Mouse (Mus musculus) lung, embryonic 14.5 days (tissue): ENCODE data around the gene Rab3gap2. TPM values are rescaled to one million over a fixed set of nuclear protein-coding genes. Genes with fewer than 3 reads are reported as not detected.

Experiments
- ATAC-seq: fragments of 200-750 bp; cut with Nextera tagmentation; 2 replicates; pipeline ENCODE4 v1.8.0; 2017; ENCODE audit warnings: mild to moderate bottlenecking, moderate TSS enrichment, moderate library complexity; ENCODE audit not compliant: insufficient read depth
- DNase-seq: peaks from one replicate; pipeline ENCODE4 v3.0.0-alpha.2; 2015
- H3K27ac ChIP-seq: fragments of 300-500 bp; sonication (generic); 2 replicates; pipeline ENCODE4 v1.5.1; 2014; ENCODE audit warnings: low read depth, mild to moderate bottlenecking, moderate library complexity
- H3K27me3 ChIP-seq: fragments of 300-500 bp; sonication (generic); 2 replicates; pipeline ENCODE4 v1.6.1; 2014; ENCODE audit warnings: low read length, control low read depth; ENCODE audit not compliant: insufficient read depth
- H3K36me3 ChIP-seq: fragments of 300-500 bp; sonication (generic); 2 replicates; pipeline ENCODE4 v1.6.1; 2014; ENCODE audit warnings: control low read depth; ENCODE audit not compliant: insufficient read depth
- H3K4me1 ChIP-seq: fragments of 300-500 bp; sonication (generic); 2 replicates; pipeline ENCODE4 v1.6.1; 2014; ENCODE audit warnings: antibody characterized with exemption, control low read depth; ENCODE audit not compliant: insufficient read depth
- H3K4me2 ChIP-seq: fragments of 300-500 bp; sonication (generic); 2 replicates; pipeline ENCODE4 v1.6.1; 2014; ENCODE audit warnings: mild to moderate bottlenecking
- H3K4me3 ChIP-seq: fragments of 300-500 bp; sonication (generic); 2 replicates; pipeline ENCODE4 v1.5.1; 2014; ENCODE audit warnings: low read depth, low read length
- H3K9ac ChIP-seq: fragments of 300-500 bp; sonication (generic); 2 replicates; pipeline ENCODE4 v1.6.1; 2014
- H3K9me3 ChIP-seq: fragments of 300-500 bp; sonication (generic); 2 replicates; pipeline ENCODE4 v1.6.1; 2016; ENCODE audit warnings: low read depth, low read length, control low read depth
- CTCF ChIP-seq: IDR thresholded peaks from 2 replicates; pipeline ENCODE4 v1.5.1; 2016; ENCODE audit warnings: antibody characterized with exemption, low read depth
- WGBS: fragments of 180-500 bp; shearing (Covaris S2); extraction: QIAGEN DNeasy Blood & Tissue Kit; methylation state at CpG from one replicate; pipeline ENCODE4 v1.1.7; 2014; 5-methylcytosine and 5-hydroxymethylcytosine counted together
- polyA plus RNA-seq: library from polyadenylated mRNA; unstranded; fragments of >200 nt; fragmentation: Nextera tagmentation; extraction: Ambion mirVana; gene quantifications from 2 replicates; pipeline ENCODE4 v1.2.1, GENCODE M21; 2014

Rab3gap2 gene
- polyA plus RNA-seq, 1 experiment from 2014 or later: 21.9 TPM

GRCm38 (mm10) chr1:185205090-185205489, 1.2 kb downstream of the Rab3gap2 start:
- no peaks in the 10 kb centered on the region for H3K27me3 ChIP-seq
- WGBS: 49% methylated on average over 8 of the region's 8 CpGs
- H3K9ac ChIP-seq: peak overlapping the region; percentile 23; the same call in 1 of the 2 replicates
- TF ChIP-seq CTCF: no peak
- H3K4me1 ChIP-seq: 0 out of 2 replicates have a peak, but pooled peaks cover 10% of the 10 kb centered on the region
- H3K4me2 ChIP-seq: peak overlapping the region; percentile 90
- no peak for ATAC-seq
- H3K4me3 ChIP-seq: peak overlapping the region; percentile 96; the same call in 1 of the 2 replicates
- DNase-seq: no peak
- 0 out of 2 replicates have a peak, but pooled peaks cover 3% of the 10 kb centered on the region for H3K36me3 ChIP-seq
- H3K27ac ChIP-seq: no peak overlapping the region
- H3K9me3 ChIP-seq: no peaks in the 10 kb centered on the region

GRCm38 (mm10) chr1:185207851-185208595, 4.1 kb downstream of the Rab3gap2 start:
- Histone ChIP-seq H3K27me3 (no peaks in the 10 kb centered on the region), H3K9me3 (no peaks in the 10 kb centered on the region), H3K4me1 (0 out of 2 replicates have a peak, but pooled peaks cover 10% of the 10 kb centered on the region), H3K4me3 (no peak overlapping the region), H3K9ac (no peak overlapping the region), H3K27ac (no peak overlapping the region), H3K4me2 (no peak overlapping the region), H3K36me3 (0 out of 2 replicates have a peak, but pooled peaks cover 6% of the 10 kb centered on the region)
- TF ChIP-seq CTCF: no peak
- DNase-seq (no peak), ATAC-seq (no peak)
- 86% methylated on average over 13 of the region's 13 CpGs for WGBS

DNA sequence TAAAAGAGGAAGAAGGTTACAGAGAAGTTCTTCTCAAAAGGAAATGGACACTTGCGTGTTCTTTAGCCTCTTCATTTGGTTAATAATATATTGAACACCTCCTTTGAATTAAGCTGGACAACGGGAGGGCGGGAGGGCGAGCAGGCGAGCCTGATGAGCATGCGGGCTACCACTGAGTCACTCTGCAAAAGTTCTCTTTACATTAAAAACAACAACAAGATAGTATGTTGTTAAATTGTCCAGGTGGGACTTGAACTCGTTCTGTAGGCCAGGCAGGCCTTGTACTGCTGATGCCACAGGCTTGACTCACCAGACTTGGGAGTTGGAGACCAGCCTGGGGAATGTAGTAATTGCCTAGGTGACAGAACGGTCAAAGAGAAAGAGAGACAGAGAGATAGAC, 4.8 kb downstream of the Rab3gap2 start:
- H3K4me1 ChIP-seq: 0 out of 2 replicates have a peak, but pooled peaks cover 10% of the 10 kb centered on the region
- ATAC-seq: no peak
- H3K27me3 ChIP-seq: no peaks in the 10 kb centered on the region
- no peaks in the 10 kb centered on the region for H3K9me3 ChIP-seq
- no peak for TF ChIP-seq CTCF
- 92% methylated on average over 8 of the region's 8 CpGs for WGBS
- H3K9ac ChIP-seq: no peak overlapping the region
- no peak overlapping the region for H3K4me2 ChIP-seq
- 0 out of 2 replicates have a peak, but pooled peaks cover 6% of the 10 kb centered on the region for H3K36me3 ChIP-seq
- DNase-seq: no peak
- H3K27ac ChIP-seq: no peak overlapping the region
- H3K4me3 ChIP-seq: no peak overlapping the region

GRCm38 (mm10) chr1:185209641-185210176, 5.8 kb downstream of the Rab3gap2 start:
- Histone ChIP-seq H3K9me3 (no peaks in the 10 kb centered on the region), H3K9ac (no peak overlapping the region), H3K4me1 (0 out of 2 replicates have a peak, but pooled peaks cover 7% of the 10 kb centered on the region), H3K4me3 (no peak overlapping the region), H3K4me2 (no peak overlapping the region; the same call in 1 of the 2 replicates), H3K27ac (no peak overlapping the region), H3K27me3 (no peaks in the 10 kb centered on the region), H3K36me3 (0 out of 2 replicates have a peak, but pooled peaks cover 6% of the 10 kb centered on the region)
- 36% methylated on average over 8 of the region's 8 CpGs for WGBS
- ATAC-seq (peak; percentile 77), DNase-seq (peak; percentile 24)
- TF ChIP-seq CTCF: no peak

DNA sequence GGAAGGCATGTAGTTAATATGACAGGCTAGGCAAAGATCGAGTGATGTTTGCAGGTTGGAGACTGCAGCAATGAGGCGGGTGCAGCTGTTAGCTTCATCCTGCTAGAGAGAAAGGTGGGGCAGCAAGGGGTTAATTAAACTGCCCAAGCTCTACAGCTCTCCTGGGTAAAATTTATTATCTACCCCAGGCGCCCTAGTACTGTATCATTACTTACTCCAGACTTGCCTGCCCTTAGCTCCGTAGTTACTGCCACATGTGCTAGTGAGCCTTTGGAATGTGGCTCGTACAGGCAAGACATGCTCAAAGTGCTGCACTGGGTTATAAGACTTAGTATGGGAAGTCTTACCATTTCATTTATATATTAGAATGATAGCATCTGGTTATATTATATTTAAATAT, 12.4 kb downstream of the Rab3gap2 start:
- Histone ChIP-seq H3K9ac (no peak overlapping the region), H3K4me2 (no peak overlapping the region), H3K4me3 (no peak overlapping the region), H3K27ac (no peak overlapping the region), H3K36me3 (0 out of 2 replicates have a peak, but pooled peaks cover 11% of the 10 kb centered on the region), H3K27me3 (no peaks in the 10 kb centered on the region), H3K4me1 (no peaks in the 10 kb centered on the region), H3K9me3 (no peaks in the 10 kb centered on the region)
- 24% methylated on average over 5 of the region's 5 CpGs for WGBS
- no peak for ATAC-seq
- DNase-seq: no peak
- no peak for TF ChIP-seq CTCF

DNA sequence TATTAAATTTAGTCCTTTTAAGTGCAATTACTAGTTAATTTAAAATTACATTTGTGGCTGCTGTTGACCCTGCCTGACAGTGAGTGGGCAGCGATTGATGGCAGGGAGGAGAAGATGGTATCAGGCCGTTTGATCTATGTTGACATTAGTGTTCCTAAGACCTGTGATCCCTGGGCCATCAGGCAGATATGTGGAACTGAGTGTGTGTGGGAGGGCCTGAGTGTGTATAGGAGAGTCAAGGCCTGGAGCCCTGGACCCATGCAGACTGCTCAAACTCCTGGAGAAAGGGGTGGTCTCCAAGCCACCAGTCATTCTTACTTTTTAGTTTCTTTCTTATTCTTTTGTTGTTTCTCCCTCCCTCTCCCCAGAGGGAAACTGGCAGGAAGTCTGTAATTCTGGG, 12.8 kb downstream of the Rab3gap2 start:
- no peak overlapping the region for H3K27ac ChIP-seq
- 12% methylated on average over 2 of the region's 2 CpGs for WGBS

GRCm38 (mm10) chr1:185217966-185218365, 14.0 kb downstream of the Rab3gap2 start:
- Histone ChIP-seq H3K4me3 (no peak overlapping the region), H3K36me3 (peaks cover 17% of the 10 kb centered on the region), H3K4me1 (no peaks in the 10 kb centered on the region), H3K4me2 (no peak overlapping the region), H3K9ac (no peak overlapping the region), H3K27ac (no peak overlapping the region), H3K27me3 (no peaks in the 10 kb centered on the region), H3K9me3 (no peaks in the 10 kb centered on the region)
- 69% methylated on average over 5 of the region's 5 CpGs for WGBS
- no peak for TF ChIP-seq CTCF
- DNase-seq: no peak
- ATAC-seq: no peak

More for the DNA sequence above, 12.8 kb downstream of the Rab3gap2 start:
- Histone ChIP-seq H3K4me3 (no peak overlapping the region), H3K36me3 (0 out of 2 replicates have a peak, but pooled peaks cover 11% of the 10 kb centered on the region), H3K27me3 (no peaks in the 10 kb centered on the region), H3K9ac (no peak overlapping the region), H3K9me3 (no peaks in the 10 kb centered on the region), H3K4me2 (no peak overlapping the region), H3K4me1 (no peaks in the 10 kb centered on the region)
- DNase-seq: no peak
- ATAC-seq: no peak
- TF ChIP-seq CTCF: no peak
